22 mouse cellular contexts compared by ENCODE assay signal in the genomic region with DNA sequence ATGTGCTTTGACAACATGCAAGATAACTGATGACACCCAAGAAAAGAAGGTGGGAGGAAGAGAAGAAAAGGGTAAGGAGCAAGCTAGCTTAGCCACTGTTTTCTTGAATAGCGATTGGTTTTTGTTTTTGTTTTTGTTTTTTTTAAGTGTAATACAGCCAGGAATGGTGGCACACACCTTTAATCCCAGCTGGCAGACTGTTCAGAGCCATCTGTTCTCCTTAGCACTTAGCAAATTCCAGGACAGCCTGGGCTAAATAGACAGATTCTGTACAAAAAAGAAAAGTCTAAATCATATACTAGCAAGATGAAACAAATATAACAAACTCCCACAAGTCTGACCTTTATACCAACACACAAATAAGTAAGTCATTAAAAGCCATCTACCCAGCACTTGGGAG. TPM values are rescaled to one million over a fixed set of nuclear protein-coding genes. Genes with fewer than 3 reads are reported as not detected.
A peak's percentile ranks its signal among the peaks of the same experiment; 100 is the strongest.
DNase-seq lines count a peak whose midpoint lies in the region; ATAC-seq lines count a peak whose summit lies in the region.
"Had no signal": no experiment of that assay in that cellular context is flagged by ENCODE, and none has a peak within 500 bp of the region (broad histone marks: within the 10 kb centered on the region; RNA-seq: fewer than 3 reads in every experiment).

No protein-coding gene starts in this region.

- no peak for ATAC-seq in kidney, embryonic 15.5 days (replicated peaks; ENCODE audit: low FRiP score)
- ATAC-seq: forebrain, embryonic 16.5 days; hindbrain, postnatal 0 days had no signal

- H3K4me1 ChIP-seq in kidney, embryonic 15.5 days = peaks cover 20% of the 10 kb centered on the region

- H3K27me3 ChIP-seq in kidney, embryonic 15.5 days = no peaks in the 10 kb centered on the region
- H3K27me3 ChIP-seq: embryonic facial prominence, embryonic 15.5 days; hindbrain, embryonic 12.5 days had no signal

- H3K4me3 ChIP-seq in kidney, embryonic 15.5 days (replicated peaks) = no peak overlapping the region
- H3K4me3 ChIP-seq: embryonic facial prominence, embryonic 15.5 days; erythroblast, embryonic 14.5 days; forebrain, embryonic 10.5 days; heart, embryonic 10.5 days; hindbrain, embryonic 12.5 days had no signal

- no peaks in the 10 kb centered on the region for H3K9me3 ChIP-seq in kidney, embryonic 15.5 days (replicated peaks)
- H3K9me3 ChIP-seq: embryonic facial prominence, embryonic 15.5 days; forebrain, embryonic 10.5 days; heart, embryonic 10.5 days; hindbrain, embryonic 12.5 days had no signal

- DNase-seq in cerebellum, adult 11 months = peak; percentile 37
- no peak for DNase-seq in cerebellum, postnatal 10 days
- DNase-seq in kidney, adult 9 months = peak; percentile 48
- peak; percentile 79 for DNase-seq in cerebellum, adult 9-10 months
- no peak for DNase-seq in left cerebral cortex, adult 9 months (ENCODE audit: low spot score in 2 of 2)
- no peak for DNase-seq in adrenal gland, postnatal 25 days
- no peak for DNase-seq in layer of hippocampus, adult 11-12 months (ENCODE audit: low spot score)
- DNase-seq: adrenal gland, postnatal 10 days; gastrocnemius, postnatal 10 days; heart, adult 18-20 months; heart, postnatal 10 days; heart, postnatal 4 days; kidney, adult 11 months had no signal

- no peaks in the 10 kb centered on the region for H3K36me3 ChIP-seq in kidney, embryonic 15.5 days
- H3K36me3 ChIP-seq: embryonic facial prominence, embryonic 15.5 days; forebrain, embryonic 10.5 days; heart, embryonic 10.5 days; hindbrain, embryonic 12.5 days had no signal

- H3K27ac ChIP-seq in kidney, embryonic 15.5 days = no peak overlapping the region
- H3K27ac ChIP-seq: embryonic facial prominence, embryonic 15.5 days; forebrain, embryonic 10.5 days; heart, embryonic 10.5 days; hindbrain, embryonic 12.5 days; hindbrain, postnatal 0 days; kidney, postnatal 0 days had no signal

- no peak overlapping the region for H3K9ac ChIP-seq in kidney, embryonic 15.5 days
- H3K9ac ChIP-seq: embryonic facial prominence, embryonic 15.5 days; hindbrain, embryonic 12.5 days had no signal

- 76% methylated on average over 1 of the region's 1 CpGs for WGBS in kidney, embryonic 15.5 days

- no peak overlapping the region for H3K4me2 ChIP-seq in kidney, embryonic 15.5 days
- H3K4me2 ChIP-seq: embryonic facial prominence, embryonic 15.5 days; hindbrain, embryonic 12.5 days had no signal

RNA-seq across cellular contexts. Expression of a gene that starts 50.4 kb away (rescaled TPM):
- polyA plus RNA-seq in kidney, embryonic 15.5 days (2015; fragmentation: Nextera tagmentation; extraction: Ambion mirVana) = 21.1 TPM in 2 replicates
- total RNA-seq in adrenal gland, postnatal 25 days (2021) = 52.0 and 72.5 TPM in 2 replicates

Comparison
In these comparisons a context has a peak if more than half of its experiments do, and no peak if none do; other contexts are left out.
1. DNase-seq: peak in cerebellum, adult 11 months (single experiment), kidney, adult 9 months (single experiment) and cerebellum, adult 9-10 months (single experiment); none in cerebellum, postnatal 10 days (0 of 2), left cerebral cortex, adult 9 months (0 of 2), adrenal gland, postnatal 25 days (single experiment) and layer of hippocampus, adult 11-12 months (single experiment).